Mouse (Mus musculus): ENCODE data around the gene Pjvk.

GRCm38 (mm10) chr2:76606704-76607103, 41.6 kb upstream of the Pjvk start:
- TF ChIP-seq POLR2A (IDR thresholded peaks at IDR 0.05; ENCODE audit: low read depth, low read length) (no peak), CTCF (IDR thresholded peaks at IDR 0.05; ENCODE audit: extremely low read depth, insufficient read depth, insufficient read length, insufficient replicate concordance) (no peak)
